Mouse (Mus musculus): Measurements from ENCODE around the gene Gm10024.

The Gm10024 gene

DNA sequence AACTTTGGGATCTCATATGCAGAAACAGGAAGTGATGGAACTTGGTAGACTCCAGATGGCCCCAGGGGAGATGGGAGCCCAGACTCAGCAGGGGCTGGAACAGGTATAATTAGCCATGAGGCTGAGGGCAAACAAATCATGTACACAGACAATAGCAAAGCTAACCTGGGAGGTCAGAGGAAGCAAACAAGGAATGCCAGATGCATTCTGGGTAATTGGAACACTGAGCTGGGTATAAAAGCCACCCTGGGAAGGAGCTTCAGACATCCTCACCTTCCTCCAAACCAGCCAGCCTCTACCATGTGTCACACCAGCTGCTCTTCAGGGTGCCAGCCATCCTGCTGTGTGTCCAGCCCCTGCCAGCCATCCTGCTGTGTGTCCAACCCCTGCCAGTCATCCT, at the start of gene Gm10024:
TSS of gene Gm10024 (plus strand) at position 301 of the 400 bp plus-strand sequence.
- in situ Hi-C loops (cut with MboI, MseI): loop anchor here (25.0 kb wide), 1 partner anchor 1026 kb away; no protein-coding TSS in a partner anchor

DNA sequence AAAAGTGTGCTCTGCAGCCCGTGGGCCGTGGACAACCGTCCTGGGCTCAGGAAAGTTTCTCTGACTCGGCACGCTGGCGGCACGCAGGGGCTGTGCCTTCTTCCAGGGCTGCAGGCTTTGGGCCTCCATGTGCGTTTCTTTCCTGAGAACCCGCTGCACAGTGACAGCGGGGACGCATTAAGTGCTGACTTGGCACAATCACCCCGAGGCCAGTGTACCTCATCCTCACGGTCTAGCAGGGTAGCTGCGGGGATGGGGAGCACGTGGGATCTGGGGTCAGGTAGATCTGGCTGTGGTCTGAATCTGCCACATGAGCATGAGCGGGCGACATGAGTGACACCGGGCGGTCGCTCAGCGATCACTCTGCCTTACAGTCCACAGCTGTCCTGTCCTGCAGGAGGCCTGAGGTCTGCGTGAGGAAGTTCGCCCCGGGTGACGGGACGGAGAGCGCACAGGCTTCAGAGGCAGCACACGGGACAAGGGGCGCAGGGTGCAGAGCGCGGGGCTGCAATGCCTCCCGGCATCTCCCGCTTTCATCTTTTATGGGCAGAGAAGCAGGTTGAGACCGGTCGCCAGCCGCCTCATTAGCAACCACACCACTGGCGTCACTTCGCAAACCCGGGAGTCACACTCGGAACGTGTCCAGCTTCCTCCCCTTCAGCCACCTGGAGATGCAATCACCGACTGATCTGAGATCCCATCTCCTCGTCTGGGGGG, 47.1 kb upstream of the Gm10024 start:
- in situ Hi-C loops (cut with MboI, MseI): no loop called here

- in situ Hi-C loops (cut with MboI, MseI): no loop called here
These were observed 44.9 kb upstream of the Gm10024 start for GRCm38 (mm10) chr10:77666342-77666741.

GRCm38 (mm10) chr10:77667402-77667801, 43.9 kb upstream of the Gm10024 start:
- in situ Hi-C loops (cut with MboI, MseI): no loop called here

DNA sequence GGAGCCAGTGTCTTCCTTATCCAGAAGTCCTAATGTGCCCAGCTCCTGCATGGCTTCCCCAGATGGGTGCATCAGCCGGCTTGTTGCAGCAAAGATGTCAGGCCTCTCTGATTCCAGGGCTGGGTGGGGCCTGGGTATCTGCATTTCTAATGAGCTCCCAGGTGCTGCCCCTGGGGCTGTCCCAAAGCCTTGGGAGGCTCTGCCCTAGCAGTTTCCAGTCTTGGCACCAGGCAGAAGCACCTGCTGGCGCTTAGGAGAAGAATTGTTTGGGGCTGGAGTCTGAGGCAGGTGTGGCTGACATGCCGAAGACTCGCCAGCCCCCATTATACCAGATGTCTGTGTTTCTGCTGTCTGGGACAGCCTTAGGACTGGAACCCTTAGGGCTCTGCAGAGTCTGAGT, 40.5 kb upstream of the Gm10024 start:
- in situ Hi-C loops (cut with MboI, MseI): no loop called here

DNA sequence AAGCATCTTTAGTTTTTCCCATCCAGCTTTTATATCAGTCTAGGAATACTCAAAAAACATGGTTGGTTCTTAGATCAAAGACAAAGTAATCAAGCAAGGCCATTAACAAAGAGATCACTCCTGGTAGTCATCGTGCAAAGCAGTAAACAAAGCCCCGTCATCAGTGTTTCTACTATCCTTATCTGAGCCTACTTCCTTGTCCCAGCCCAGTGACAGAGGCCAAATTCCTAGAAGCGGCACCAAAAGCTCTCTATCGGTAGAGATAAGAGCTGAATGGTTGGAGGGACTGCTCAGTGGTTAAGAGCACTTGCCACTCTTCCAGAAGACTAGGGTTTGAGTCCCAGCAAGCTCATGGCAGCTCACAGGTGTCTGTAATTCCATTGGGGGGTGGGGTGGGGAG, 39.7 kb upstream of the Gm10024 start:
- in situ Hi-C loops (cut with MboI, MseI): no loop called here

DNA sequence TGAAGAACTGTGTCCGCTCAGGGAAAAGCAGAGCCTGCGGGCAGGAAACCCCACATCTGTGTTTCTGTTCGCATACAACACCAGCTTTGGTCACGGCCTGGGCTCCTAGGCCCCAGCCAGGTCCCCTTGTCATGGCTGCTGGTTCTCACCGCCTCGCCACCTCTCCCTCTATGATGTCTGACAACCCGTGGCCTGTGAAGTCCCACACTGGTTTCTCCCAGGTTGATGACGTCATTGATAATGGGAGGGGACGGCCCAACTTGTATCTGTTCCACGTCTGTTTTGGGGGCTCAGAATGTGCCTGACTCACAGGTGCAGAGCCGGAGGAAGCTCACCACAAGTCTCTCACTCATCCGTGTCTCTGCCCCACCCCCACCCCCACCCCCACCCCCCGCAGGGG, 37.5 kb upstream of the Gm10024 start:
- in situ Hi-C loops (cut with MboI, MseI): no loop called here

- in situ Hi-C loops (cut with MboI, MseI): loop anchor here (25.0 kb wide), 1 partner anchor 1960 kb away; the partner anchor contains the start of genes Odf3l2 and Shc2
These were observed 33.7 kb upstream of the Gm10024 start for GRCm38 (mm10) chr10:77677562-77677961.

DNA sequence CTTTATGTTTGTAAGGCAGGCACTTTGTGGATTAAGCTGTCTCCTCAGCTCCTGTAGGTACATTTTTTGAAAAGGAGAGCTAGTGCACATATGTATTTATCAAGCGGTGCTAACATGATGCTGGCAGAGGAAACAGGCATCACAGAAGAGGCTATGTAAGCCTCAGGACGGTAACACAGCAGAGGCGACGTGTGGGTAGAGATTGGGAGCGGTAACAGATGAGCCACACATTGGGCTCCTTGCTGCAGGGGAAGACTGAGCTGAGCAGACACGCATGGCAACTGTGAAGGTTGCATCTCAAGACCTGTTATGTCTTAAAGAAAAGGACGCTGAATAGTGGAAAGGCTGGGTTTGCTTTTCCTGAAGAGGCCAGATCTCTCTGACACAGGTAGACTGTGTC, 28.3 kb upstream of the Gm10024 start:
- in situ Hi-C loops (cut with MboI, MseI): loop anchor here (25.0 kb wide), 1 partner anchor 1954 kb away; the partner anchor contains the start of genes Odf3l2 and Shc2

GRCm38 (mm10) chr10:77684181-77684580, 27.1 kb upstream of the Gm10024 start:
- in situ Hi-C loops (cut with MboI, MseI): loop anchor here (25.0 kb wide), 1 partner anchor 1953 kb away; the partner anchor contains the start of genes Odf3l2 and Shc2

DNA sequence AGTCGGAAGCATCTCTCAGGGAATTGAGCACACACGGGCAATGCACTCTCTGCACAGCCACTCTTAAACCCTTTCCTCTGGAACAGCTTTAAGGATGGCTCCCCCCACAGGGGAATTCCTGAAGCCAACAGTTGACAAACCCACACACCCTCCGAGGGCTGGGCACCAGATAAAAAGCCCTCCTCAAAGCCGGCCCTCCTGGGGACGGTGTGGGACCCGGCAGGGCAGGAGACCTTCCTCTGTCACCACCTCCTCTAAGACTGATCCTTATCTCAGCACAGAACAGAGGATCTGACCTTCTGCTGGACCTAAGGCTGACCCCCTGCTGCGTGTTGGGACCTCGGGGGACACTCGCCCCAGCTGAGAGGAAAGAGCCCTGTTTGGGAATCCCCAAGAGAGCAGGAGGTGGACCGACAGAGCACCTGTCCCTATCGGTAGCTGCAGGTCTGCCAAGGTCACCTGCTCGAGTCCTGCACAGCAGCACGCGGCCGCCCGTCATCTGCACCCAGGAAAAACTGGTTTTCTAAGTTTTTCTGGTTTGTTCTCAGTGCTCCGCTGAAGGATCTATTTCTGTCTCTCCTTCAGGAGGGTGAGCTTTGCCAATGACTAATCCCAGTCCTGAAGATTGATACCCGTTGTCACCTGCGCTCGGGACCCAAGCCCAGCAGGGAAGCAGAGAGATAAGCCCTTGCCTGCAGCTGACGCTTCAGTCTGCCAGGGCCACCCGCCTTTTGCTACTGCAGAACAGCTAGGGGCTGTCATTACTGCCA, 25.2 kb upstream of the Gm10024 start, which contains the start of gene Tspear:
TSS of gene Tspear (plus strand) at position 675 of the 770 bp plus-strand sequence.
- in situ Hi-C loops (cut with MboI, MseI): loop anchor here (25.0 kb wide), 1 partner anchor 1951 kb away; the partner anchor contains the start of genes Odf3l2 and Shc2

DNA sequence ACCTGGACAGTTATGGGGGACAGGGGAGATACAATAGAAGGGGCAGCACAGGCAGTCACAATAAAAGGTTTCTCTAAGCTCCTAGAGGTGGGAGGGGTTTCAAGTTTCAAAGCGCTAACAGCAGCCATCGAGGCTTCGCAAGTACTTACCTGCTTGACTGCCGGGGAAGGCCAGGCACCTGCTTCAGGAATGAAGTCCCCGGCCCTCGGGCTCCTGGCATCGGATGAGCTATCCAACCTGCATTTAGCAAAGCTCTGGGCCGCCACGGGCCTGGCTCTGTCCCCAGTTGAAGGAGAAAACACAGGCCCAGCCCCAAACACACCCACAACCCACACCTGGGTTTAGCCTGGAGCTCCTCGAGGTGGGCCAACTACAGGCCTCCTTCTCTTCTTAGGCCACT, 24.2 kb upstream of the Gm10024 start:
- in situ Hi-C loops (cut with MboI, MseI): loop anchor here (25.0 kb wide), 1 partner anchor 1950 kb away; the partner anchor contains the start of genes Odf3l2 and Shc2

DNA sequence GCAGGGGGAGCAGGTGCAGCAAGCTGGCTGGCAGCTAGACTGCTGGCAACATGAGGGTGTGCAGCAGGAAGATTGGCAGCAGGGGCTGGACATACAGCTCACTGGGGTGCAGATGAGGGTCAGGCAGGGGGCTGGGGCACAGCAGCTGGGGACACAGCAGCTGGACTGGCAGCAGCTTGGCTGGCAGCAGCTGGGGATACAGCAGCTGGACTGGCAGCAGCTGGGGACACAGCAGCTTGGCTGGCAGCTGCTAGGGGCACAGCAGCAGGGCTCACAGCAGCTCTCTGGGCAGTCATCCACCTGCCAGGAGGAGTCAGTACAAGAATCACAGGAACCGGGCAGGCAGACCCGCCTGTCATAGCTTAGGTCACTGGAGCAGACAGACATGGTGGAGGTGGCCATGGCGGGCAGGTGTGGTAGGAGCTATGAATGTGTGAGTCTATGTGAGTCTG, 20.9 kb upstream of the Gm10024 start, which contains the start of gene Gm19402:
TSS of gene Gm19402 (minus strand) at position 402 of the 452 bp plus-strand sequence.
- in situ Hi-C loops (cut with MboI, MseI): loop anchor here (25.0 kb wide), 1 partner anchor 1947 kb away; the partner anchor contains the start of genes Odf3l2 and Shc2

- in situ Hi-C loops (cut with MboI, MseI): loop anchor here (25.0 kb wide), 1 partner anchor 1940 kb away; the partner anchor contains the start of genes Odf3l2 and Shc2
These were observed 14.1 kb upstream of the Gm10024 start, which contains the start of gene Gm9508 for GRCm38 (mm10) chr10:77697133-77697532. TSS of gene Gm9508 (minus strand) at chr10:77697233.

GRCm38 (mm10) chr10:77706326-77706725, 4.9 kb upstream of the Gm10024 start, which contains the start of gene Gm10272:
TSS of gene Gm10272 (plus strand) at chr10:77706626.
- in situ Hi-C loops (cut with MboI, MseI): loop anchor here (25.0 kb wide), 1 partner anchor 1031 kb away; no protein-coding TSS in a partner anchor

DNA sequence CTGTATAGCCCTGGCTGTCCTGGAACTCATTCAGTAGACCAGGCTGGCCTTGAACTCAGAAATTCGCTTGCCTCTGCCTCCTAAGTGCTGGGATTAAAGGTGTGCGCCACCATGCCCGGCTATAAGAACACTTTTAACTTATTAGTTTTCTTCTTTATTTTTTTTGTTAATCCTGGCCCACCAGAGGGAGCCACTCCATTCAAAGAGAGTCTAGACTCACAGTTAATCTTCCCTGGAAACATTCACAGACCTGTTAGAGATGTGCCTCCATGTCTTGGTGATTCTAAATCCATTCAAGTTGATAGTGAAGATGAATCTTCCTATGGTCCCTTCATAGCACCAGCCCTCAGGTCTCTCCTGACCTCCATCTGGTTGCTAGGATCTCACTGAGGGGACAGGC, 1.4 kb upstream of the Gm10024 start:
- in situ Hi-C loops (cut with MboI, MseI): loop anchor here (25.0 kb wide), 1 partner anchor 1027 kb away; no protein-coding TSS in a partner anchor

DNA sequence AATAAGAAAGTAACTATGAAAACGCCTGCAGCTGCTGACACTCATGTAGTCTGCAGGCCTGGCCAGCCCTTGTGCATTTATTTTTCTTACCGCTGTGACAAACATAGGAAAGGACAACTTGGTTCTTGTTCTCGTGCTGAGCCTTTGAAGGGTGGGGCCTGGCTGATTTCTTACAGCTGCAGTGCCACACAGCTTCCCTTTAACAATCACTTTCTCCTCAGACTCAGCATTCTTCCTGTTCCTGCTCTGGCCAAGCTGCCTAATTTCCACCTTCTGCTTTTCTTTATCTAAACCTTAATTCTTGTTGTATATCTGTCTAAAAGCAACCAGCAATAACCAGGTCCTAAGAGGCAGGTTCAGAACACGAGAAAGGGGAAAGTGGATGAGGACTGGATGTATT, 2.5 kb downstream of the Gm10024 start:
- in situ Hi-C loops (cut with MboI, MseI): loop anchor here (25.0 kb wide), 1 partner anchor 1024 kb away; no protein-coding TSS in a partner anchor

DNA sequence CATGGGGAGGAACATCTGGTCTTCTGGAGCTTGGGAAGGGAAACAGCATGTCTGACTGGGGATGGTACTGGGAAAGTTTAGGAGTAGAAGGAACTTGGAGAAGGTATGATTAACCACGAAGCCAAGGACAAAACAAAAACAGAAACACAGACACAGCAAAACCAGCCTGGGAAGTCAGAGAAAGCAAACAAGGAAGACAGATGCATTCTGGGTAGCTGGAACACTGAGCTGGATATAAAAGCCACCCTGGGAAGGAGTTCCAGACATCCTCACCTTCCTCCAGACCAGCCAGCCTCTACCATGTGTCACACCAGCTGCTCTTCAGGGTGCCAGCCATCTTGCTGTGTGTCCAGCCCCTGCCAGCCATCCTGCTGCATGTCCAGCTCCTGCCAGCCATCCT, 4.2 kb downstream of the Gm10024 start, which contains the start of gene Gm10142:
TSS of gene Gm10142 (plus strand) at position 301 of the 400 bp plus-strand sequence.
- in situ Hi-C loops (cut with MboI, MseI): loop anchor here (25.0 kb wide), 1 partner anchor 1022 kb away; no protein-coding TSS in a partner anchor

GRCm38 (mm10) chr10:77720299-77720698, 9.0 kb downstream of the Gm10024 start, which contains the start of gene Krtap12-1:
TSS of gene Krtap12-1 (plus strand) at chr10:77720599.
- in situ Hi-C loops (cut with MboI, MseI): loop anchor here (25.0 kb wide), 1 partner anchor 1017 kb away; no protein-coding TSS in a partner anchor

- in situ Hi-C loops (cut with MboI, MseI): loop anchor here (25.0 kb wide), 1 partner anchor 1012 kb away; no protein-coding TSS in a partner anchor
These were observed 13.6 kb downstream of the Gm10024 start for GRCm38 (mm10) chr10:77724855-77725254.

DNA sequence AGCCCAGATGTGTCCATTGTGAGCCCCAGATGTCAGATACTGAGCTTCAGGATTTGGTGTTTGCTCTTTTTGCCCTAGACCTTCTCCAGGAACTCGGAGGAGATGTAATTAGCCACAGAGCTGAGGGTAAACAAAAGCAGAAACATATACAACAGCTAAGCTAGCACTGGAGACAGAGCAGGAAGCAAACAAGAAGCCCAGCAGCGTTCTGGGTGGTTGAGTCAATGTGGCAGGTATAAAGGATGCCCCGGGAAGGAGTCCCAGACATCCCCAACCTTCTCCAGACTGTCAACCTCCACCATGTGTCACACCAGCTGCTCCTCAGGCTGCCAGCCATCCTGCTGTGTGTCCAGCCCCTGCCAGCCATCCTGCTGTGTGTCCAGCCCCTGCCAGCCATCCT, 14.9 kb downstream of the Gm10024 start, which contains the start of gene Gm10100:
TSS of gene Gm10100 (plus strand) at position 301 of the 400 bp plus-strand sequence.
- in situ Hi-C loops (cut with MboI, MseI): no loop called here
